9 mouse cellular contexts compared by ENCODE assay signal in genomic region chr9:25484619-25484986, GRCm38 (mm10). TPM values are rescaled to one million over a fixed set of nuclear protein-coding genes. Genes with fewer than 3 reads are reported as not detected.
A peak's percentile ranks its signal among the peaks of the same experiment; 100 is the strongest.
DNase-seq lines count a peak whose midpoint lies in the region; ATAC-seq and TF ChIP-seq lines count a peak whose summit lies in the region.
"Had no signal": no experiment of that assay in that cellular context is flagged by ENCODE, and none has a peak within 500 bp of the region (broad histone marks: within the 10 kb centered on the region; RNA-seq: fewer than 3 reads in every experiment).

No protein-coding gene starts in this region.

- peak overlapping the region; percentile 95 for H3K4me3 ChIP-seq in heart, adult 2 months
- H3K4me3 ChIP-seq in limb, embryonic 15.5 days, result peak overlapping the region; percentile 76

- H3K27me3 ChIP-seq in heart, adult 2 months (ENCODE audit: control insufficient read depth, insufficient read depth, low read length), result no peaks in the 10 kb centered on the region
- no peaks in the 10 kb centered on the region for H3K27me3 ChIP-seq in limb, embryonic 15.5 days
- H3K27me3 ChIP-seq: CH12.LX had no signal

- H3K9me3 ChIP-seq in limb, embryonic 15.5 days, result no peaks in the 10 kb centered on the region

- intact Hi-C loops in heart, adult 2 months (cut with DNase I), result loop anchor here (5.0 kb wide), 4 partner anchors 88 to 332 kb away; partner anchors contain the start of genes Herpud2 and Sept7

- peak; percentile 42 to 62 for DNase-seq in heart, adult 2 months
- no peak for DNase-seq in heart, adult 8-10 months (ENCODE audit: low spot score)
- DNase-seq in retina, postnatal 1 day, result peak; percentile 4
- no peak for DNase-seq in retina, embryonic 14.5 days (ENCODE audit: low spot score)
- DNase-seq in left cerebral cortex, adult 18-20 months (ENCODE audit: low spot score in 2 of 2), result no peak
- no peak for DNase-seq in cerebellum, postnatal 4 days (ENCODE audit: low spot score in 2 of 2)
- DNase-seq in cerebellum, postnatal 14 days, result no peak

- peaks cover 28% of the 10 kb centered on the region for H3K4me1 ChIP-seq in heart, adult 2 months (ENCODE audit: control insufficient read depth, insufficient read depth, low read length)
- peaks cover 64% of the 10 kb centered on the region for H3K4me1 ChIP-seq in limb, embryonic 15.5 days

- H3K4me2 ChIP-seq in limb, embryonic 15.5 days, result peak overlapping the region; percentile 81

- peak overlapping the region; percentile 34 for H3K9ac ChIP-seq in heart, adult 2 months (ENCODE audit: low read depth, low read length)
- H3K9ac ChIP-seq in limb, embryonic 15.5 days, result no peak overlapping the region

- WGBS in heart, adult 2 months, result 10% methylated on average over 3 of the region's 3 CpGs
- 45% methylated on average over 3 of the region's 3 CpGs for WGBS in limb, embryonic 15.5 days

- H3K36me3 ChIP-seq in heart, adult 2 months (ENCODE audit: control insufficient read depth, insufficient read depth, low read length), result peaks cover 15% of the 10 kb centered on the region
- no peaks in the 10 kb centered on the region for H3K36me3 ChIP-seq in limb, embryonic 15.5 days

- 0 out of 2 replicates have a peak, but pooled peaks cover 2% of the 10 kb centered on the region for H3K79me2 ChIP-seq in heart, adult 2 months (replicated peaks; ENCODE audit: control insufficient read depth, insufficient read depth, low read length)

- TF ChIP-seq CTCF in heart, adult 2 months (IDR thresholded peaks at IDR 0.05), result no peak

- ATAC-seq in limb, embryonic 15.5 days (ENCODE audit: insufficient number of reproducible peaks, low FRiP score, low TSS enrichment, low read depth), result no peak

- TF ChIP-seq POLR2A in heart, adult 2 months (IDR thresholded peaks at IDR 0.05; ENCODE audit: insufficient read depth, low read depth, low read length), result no peak

- no peak for TF ChIP-seq EP300 in heart, adult 2 months (IDR thresholded peaks at IDR 0.05; ENCODE audit: insufficient read depth, low read depth, low read length)

- peak overlapping the region; percentile 91 for H3K27ac ChIP-seq in heart, adult 2 months
- no peak overlapping the region for H3K27ac ChIP-seq in limb, embryonic 15.5 days

RNA-seq across cellular contexts. Expression of gene Eepd1, which starts 3.3 kb away (rescaled TPM):
- total RNA-seq in heart, adult 2 months (2021), result 10 to 100 TPM; 18.9 to 23.3 TPM
- polyA plus RNA-seq in heart, adult 2 months (2012; rRNA removed), result 16.7 and 21.3 TPM in 2 replicates
- total RNA-seq in heart, adult 8-10 months (2022), result 10 to 100 TPM; 16.6 to 24.4 (median 20.6) TPM
- polyA plus RNA-seq in limb, embryonic 15.5 days (2015; fragmentation: Nextera tagmentation; extraction: Ambion mirVana), result 14.4 and 17.0 TPM in 2 replicates
- 10 to 100 TPM; 23.6 to 23.8 TPM for total RNA-seq in left cerebral cortex, adult 18-20 months (2021)

Comparison
In these comparisons a context has a peak if more than half of its experiments do, and no peak if none do; other contexts are left out.
1. DNase-seq: peak in heart, adult 2 months (2 of 2) and retina, postnatal 1 day (single experiment); none in heart, adult 8-10 months (single experiment), retina, embryonic 14.5 days (single experiment), left cerebral cortex, adult 18-20 months (0 of 2), cerebellum, postnatal 4 days (0 of 2) and cerebellum, postnatal 14 days (0 of 2).